Mouse (Mus musculus) regulatory T cell (primary cell): ENCODE data around the gene Notch3.
"Not testable (repeated sequence)": the region's sequence is repeated elsewhere in the genome, so short reads cannot be mapped to it uniquely, and the experiment has no call there.

Experiments
- in situ Hi-C: fragments of 300-600 bp; cut with MboI, MseI; formaldehyde crosslinking; loops from one replicate; pipeline ENCODE4 v1.15.1; 2025; ENCODE audit warnings: high pct_unique_total_duplicates

Notch3 gene

DNA sequence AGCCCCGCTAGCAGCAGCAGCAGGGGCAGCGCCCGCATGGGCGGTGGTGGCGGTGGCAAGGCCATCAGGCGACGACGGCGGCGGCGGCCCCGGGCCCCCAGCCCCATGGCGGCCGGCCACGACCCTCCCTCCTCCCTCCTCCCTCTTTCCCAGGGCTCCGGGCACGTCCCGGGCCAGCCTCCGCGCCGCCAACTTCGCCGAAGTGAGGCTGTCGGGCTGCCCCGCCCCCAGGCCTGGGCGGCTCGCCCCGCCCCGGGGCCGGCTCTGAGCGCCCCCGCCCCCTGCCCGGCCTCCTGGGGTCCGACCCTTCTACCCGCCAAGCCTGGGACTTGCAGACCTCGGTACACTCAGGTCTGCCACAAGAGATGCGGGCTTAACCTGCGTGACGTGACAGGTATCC is at the start of gene Notch3:
Gene Notch3, minus strand, starts transcription at position 166 of the 400 bp plus-strand sequence.
- in situ Hi-C loops: no loop called here

- in situ Hi-C loops: not testable (repeated sequence)
Measured at GRCm38 (mm10) chr17:32215587-32215986, 48.9 kb upstream of the Notch3 start.

GRCm38 (mm10) chr17:32211554-32211953 is 44.9 kb upstream of the Notch3 start:
- in situ Hi-C loops: not testable (repeated sequence)

GRCm38 (mm10) chr17:32209752-32210151 is 43.1 kb upstream of the Notch3 start:
- in situ Hi-C loops: no loop called here

GRCm38 (mm10) chr17:32209144-32209543 is 42.5 kb upstream of the Notch3 start:
- in situ Hi-C loops: no loop called here

- in situ Hi-C loops: no loop called here
Measured at GRCm38 (mm10) chr17:32207586-32208245, 41.1 kb upstream of the Notch3 start.

GRCm38 (mm10) chr17:32205345-32205744 is 38.7 kb upstream of the Notch3 start:
- in situ Hi-C loops: no loop called here

GRCm38 (mm10) chr17:32202972-32203371 is 36.3 kb upstream of the Notch3 start:
- in situ Hi-C loops: no loop called here

- in situ Hi-C loops: no loop called here
Measured at GRCm38 (mm10) chr17:32201086-32201485, 34.4 kb upstream of the Notch3 start.

GRCm38 (mm10) chr17:32199796-32200195 is 33.1 kb upstream of the Notch3 start:
- in situ Hi-C loops: no loop called here

DNA sequence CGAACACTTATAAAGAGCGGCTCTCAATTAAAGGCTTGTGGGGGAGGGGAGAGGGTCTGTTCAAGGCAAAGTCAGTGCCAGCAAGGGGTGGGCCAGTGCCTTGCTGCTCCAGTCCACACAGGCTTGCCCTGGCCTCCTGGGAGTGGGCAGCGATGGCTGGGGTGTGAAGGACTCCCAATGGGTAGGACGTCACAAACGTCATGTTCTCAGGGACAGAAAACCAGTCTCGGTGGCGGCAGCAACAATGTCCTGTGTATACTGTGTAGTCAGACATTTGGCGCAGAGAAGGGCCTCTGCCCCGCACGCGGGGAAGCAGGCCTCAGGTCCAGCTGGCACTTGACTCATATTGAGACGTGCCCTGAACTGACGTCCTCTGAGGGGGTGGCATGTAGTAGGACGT is 30.5 kb upstream of the Notch3 start:
- in situ Hi-C loops: no loop called here

DNA sequence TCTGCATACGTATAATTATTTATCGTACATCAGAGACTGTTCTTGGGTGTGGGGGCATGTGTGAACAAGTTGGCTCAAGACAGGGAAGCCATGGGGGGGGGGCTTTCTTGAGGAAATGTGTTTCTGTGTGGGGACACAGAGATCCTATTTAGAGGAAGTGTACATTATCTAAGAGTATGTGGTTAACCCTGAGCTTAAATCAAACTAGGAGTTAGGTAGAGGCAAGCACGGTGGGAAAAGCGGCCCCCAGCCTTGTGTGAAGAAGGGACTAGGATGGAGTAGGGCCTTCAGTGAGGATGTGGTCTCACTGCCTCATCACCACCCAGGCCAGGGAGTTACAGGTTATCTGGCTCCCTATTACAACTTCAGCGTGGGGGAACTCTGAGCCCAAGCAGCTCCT is 29.1 kb upstream of the Notch3 start:
- in situ Hi-C loops: no loop called here

GRCm38 (mm10) chr17:32193010-32193409 is 26.4 kb upstream of the Notch3 start:
- in situ Hi-C loops: no loop called here

DNA sequence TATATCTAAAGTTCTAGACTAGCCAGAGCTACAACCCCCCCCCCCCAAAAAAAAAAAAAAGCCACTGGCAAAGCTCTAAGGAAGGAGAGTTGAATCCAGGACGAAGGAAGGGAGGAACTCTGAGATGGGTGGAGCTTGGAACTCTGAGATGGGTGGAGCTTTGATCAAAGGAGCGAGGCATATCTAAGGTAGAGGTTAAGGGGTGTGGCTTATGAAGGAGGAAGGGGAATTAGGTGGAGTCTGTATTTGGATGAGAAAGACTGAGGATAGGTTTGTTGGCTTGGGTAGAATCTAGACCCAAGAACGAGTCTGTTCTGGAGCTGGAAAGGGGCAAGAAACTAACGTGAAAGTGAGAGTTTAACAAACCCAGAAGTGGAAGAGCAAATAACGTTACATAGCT is 23.2 kb upstream of the Notch3 start:
- in situ Hi-C loops: no loop called here

- in situ Hi-C loops: no loop called here
Measured at GRCm38 (mm10) chr17:32188863-32189636, 22.4 kb upstream of the Notch3 start, which contains the start of gene Ephx3. Gene Ephx3, minus strand, starts transcription at chr17:32189549.

GRCm38 (mm10) chr17:32183017-32183416 is 16.4 kb upstream of the Notch3 start:
- in situ Hi-C loops: no loop called here

DNA sequence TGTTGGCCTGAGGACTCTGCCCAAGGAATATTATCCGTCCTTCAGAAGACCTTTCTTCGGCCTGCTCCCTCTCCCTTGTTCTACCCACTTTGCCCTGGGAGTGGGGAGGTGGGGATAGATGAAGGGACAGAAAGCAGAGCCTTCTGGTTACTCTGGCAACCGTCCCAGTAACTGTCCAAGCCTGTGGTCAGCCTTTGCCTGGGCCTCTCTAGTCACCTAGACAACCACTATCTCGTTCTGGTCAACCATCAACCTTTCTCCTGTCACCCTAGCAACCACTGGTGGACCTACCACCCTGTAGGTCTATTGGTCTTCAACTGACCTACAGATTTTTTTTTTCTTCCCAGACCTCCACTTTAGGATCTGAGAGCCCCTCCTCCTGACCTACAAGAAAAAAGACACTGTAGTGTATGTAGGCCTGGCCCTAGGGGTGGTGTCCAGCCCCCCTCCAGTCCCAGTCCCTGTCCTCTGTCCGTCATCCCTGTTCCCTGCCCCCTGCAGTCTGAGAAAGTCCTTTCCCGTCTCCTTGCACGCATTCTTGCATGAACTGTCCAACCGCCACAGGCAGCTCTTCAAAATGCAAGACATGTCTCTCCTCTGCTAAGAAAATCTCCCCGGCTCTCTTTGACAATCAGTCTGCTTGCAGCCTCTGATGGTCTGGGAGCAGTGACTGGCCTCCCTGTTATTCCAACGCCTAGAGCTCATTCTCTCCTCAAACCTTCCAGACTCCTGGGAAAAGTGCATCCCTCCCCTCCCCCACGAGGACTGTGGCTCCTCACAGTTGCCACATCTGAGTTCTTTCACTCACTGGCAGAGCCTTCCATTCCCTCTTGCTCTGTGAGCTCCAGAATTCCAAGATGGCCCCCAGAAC is 13.2 kb upstream of the Notch3 start:
- in situ Hi-C loops: no loop called here

GRCm38 (mm10) chr17:32176919-32177318 is 10.3 kb upstream of the Notch3 start:
- in situ Hi-C loops: no loop called here

- in situ Hi-C loops: no loop called here
Measured at GRCm38 (mm10) chr17:32173166-32173565, 6.5 kb upstream of the Notch3 start.

- in situ Hi-C loops: no loop called here
Measured at GRCm38 (mm10) chr17:32172485-32172884, 5.8 kb upstream of the Notch3 start.

- in situ Hi-C loops: no loop called here
Measured at GRCm38 (mm10) chr17:32169518-32170225, 3.0 kb upstream of the Notch3 start.
